ENCODE assay signal across 30 mouse cellular contexts in the genomic region with DNA sequence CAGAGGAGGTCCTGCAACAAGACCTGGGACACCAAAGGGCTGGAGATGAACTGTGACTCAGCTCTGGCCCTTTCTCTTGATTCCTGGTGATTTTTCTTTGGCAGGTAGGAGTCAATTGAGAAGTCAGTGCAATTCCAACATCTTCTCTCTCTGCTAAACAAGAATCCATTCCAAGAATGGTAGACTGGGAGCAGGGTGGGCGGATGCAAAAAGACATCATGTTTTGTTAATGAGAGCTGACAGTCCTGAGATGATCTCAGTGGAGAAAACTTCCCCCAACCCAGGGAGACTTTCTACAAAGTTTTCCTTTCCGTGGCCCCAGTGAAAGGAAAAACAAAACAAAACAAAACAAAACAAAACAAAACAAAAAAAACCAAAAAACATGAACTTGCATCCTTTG. TPM values are rescaled to one million over a fixed set of nuclear protein-coding genes. Genes with fewer than 3 reads are reported as not detected.
"Had no signal": no experiment of that assay in that cellular context is flagged by ENCODE, and none has a peak within 500 bp of the region (broad histone marks: within the 10 kb centered on the region; RNA-seq: fewer than 3 reads in every experiment).

No protein-coding gene starts in this region.

- H3K9ac ChIP-seq: limb, embryonic 12.5 days; limb, embryonic 13.5 days; limb, embryonic 15.5 days; liver, embryonic 12.5 days; liver, embryonic 13.5 days; liver, embryonic 14.5 days; liver, embryonic 15.5 days; liver, postnatal 0 days; lung, embryonic 14.5 days; lung, embryonic 15.5 days; midbrain, embryonic 12.5 days; midbrain, embryonic 13.5 days; midbrain, embryonic 15.5 days; neural tube, embryonic 12.5 days; neural tube, embryonic 13.5 days had no signal

- H3K27ac ChIP-seq: limb, embryonic 12.5 days; limb, embryonic 13.5 days; limb, embryonic 15.5 days; liver, embryonic 12.5 days; liver, embryonic 13.5 days; liver, embryonic 14.5 days; liver, embryonic 15.5 days; lung, embryonic 15.5 days; macrophage; midbrain, embryonic 10.5 days; midbrain, embryonic 12.5 days; midbrain, embryonic 13.5 days; midbrain, embryonic 15.5 days; neural tube, embryonic 12.5 days; neural tube, embryonic 13.5 days had no signal

- H3K4me1 ChIP-seq: limb, embryonic 12.5 days; limb, embryonic 13.5 days; limb, embryonic 15.5 days; liver, embryonic 12.5 days; liver, embryonic 13.5 days; liver, embryonic 15.5 days; megakaryocyte, embryonic 14.5 days; midbrain, embryonic 12.5 days; neural tube, embryonic 12.5 days; neural tube, embryonic 13.5 days had no signal

- H3K36me3 ChIP-seq: limb, embryonic 12.5 days; limb, embryonic 13.5 days; limb, embryonic 15.5 days; liver, embryonic 12.5 days; liver, embryonic 13.5 days; liver, embryonic 15.5 days; lung, embryonic 15.5 days; midbrain, embryonic 10.5 days; midbrain, embryonic 12.5 days; midbrain, embryonic 13.5 days; midbrain, embryonic 15.5 days; neural tube, embryonic 12.5 days; neural tube, embryonic 13.5 days had no signal

- H3K4me2 ChIP-seq: limb, embryonic 12.5 days; limb, embryonic 13.5 days; limb, embryonic 15.5 days; liver, embryonic 11.5 days; liver, embryonic 12.5 days; liver, embryonic 13.5 days; liver, embryonic 15.5 days; lung, embryonic 14.5 days; lung, embryonic 15.5 days; midbrain, embryonic 12.5 days; midbrain, embryonic 13.5 days; midbrain, embryonic 15.5 days; neural tube, embryonic 12.5 days; neural tube, embryonic 13.5 days had no signal

- DNase-seq: left cerebral cortex, postnatal 4 days; liver; liver, embryonic 13.5 days; liver, postnatal 0 days; lung, adult 18-20 months; lung, adult 2 months; lung, embryonic 14.5 days; lung, postnatal 10 days; lung, postnatal 14 days; lung, postnatal 36 days; lung, postnatal 4 days had no signal

- H3K9me3 ChIP-seq: limb, embryonic 12.5 days; limb, embryonic 13.5 days; limb, embryonic 15.5 days; liver, embryonic 12.5 days; liver, embryonic 13.5 days; liver, embryonic 15.5 days; lung, embryonic 15.5 days; megakaryocyte, embryonic 14.5 days; midbrain, embryonic 10.5 days; midbrain, embryonic 12.5 days; midbrain, embryonic 13.5 days; midbrain, embryonic 15.5 days; neural tube, embryonic 12.5 days; neural tube, embryonic 13.5 days had no signal

- H3K4me3 ChIP-seq: limb, embryonic 12.5 days; limb, embryonic 13.5 days; limb, embryonic 15.5 days; liver, embryonic 12.5 days; liver, embryonic 13.5 days; liver, embryonic 15.5 days; lung, embryonic 15.5 days; megakaryocyte, embryonic 14.5 days; midbrain, embryonic 10.5 days; midbrain, embryonic 12.5 days; midbrain, embryonic 13.5 days; midbrain, embryonic 15.5 days; myocyte; neural tube, embryonic 12.5 days; neural tube, embryonic 13.5 days had no signal

- ATAC-seq: liver, embryonic 12.5 days; liver, postnatal 0 days; lung, postnatal 0 days; midbrain, embryonic 13.5 days; midbrain, embryonic 15.5 days; midbrain, embryonic 16.5 days had no signal

- H3K27me3 ChIP-seq: limb, embryonic 12.5 days; limb, embryonic 13.5 days; limb, embryonic 15.5 days; liver, embryonic 12.5 days; liver, embryonic 13.5 days; liver, embryonic 15.5 days; lung, embryonic 15.5 days; megakaryocyte, embryonic 14.5 days; midbrain, embryonic 12.5 days; midbrain, embryonic 13.5 days; midbrain, embryonic 15.5 days; neural tube, embryonic 12.5 days; neural tube, embryonic 13.5 days had no signal

RNA-seq across cellular contexts. Expression of a gene that starts 52.2 kb away (rescaled TPM):
- polyA plus RNA-seq: macrophage had no signal
